Mouse (Mus musculus) midbrain, embryonic 11.5 days (tissue): Measurements from ENCODE around the gene Kcnj10. TPM values are rescaled to one million over a fixed set of nuclear protein-coding genes. Genes with fewer than 3 reads are reported as not detected.

Source experiments
- ATAC-seq: fragments of 200-750 bp; cut with Nextera tagmentation; 2 replicates; pipeline ENCODE4 v1.8.0; 2017; ENCODE audit warnings: moderate TSS enrichment, moderate library complexity; ENCODE audit not compliant: low FRiP score
- DNase-seq: peaks from one replicate; pipeline ENCODE4 v3.0.0; 2015; ENCODE audit warnings: low spot score; ENCODE audit errors: missing footprints
- H3K27ac ChIP-seq: fragments of 300-500 bp; sonication (generic); 2 replicates; pipeline ENCODE4 v1.5.1; 2014; ENCODE audit warnings: low read depth, low read length
- H3K27me3 ChIP-seq: fragments of 300-500 bp; sonication (generic); 2 replicates; pipeline ENCODE4 v1.6.1; 2014; ENCODE audit warnings: mild to moderate bottlenecking, low read length, moderate library complexity, mixed read lengths; ENCODE audit not compliant: control insufficient read depth, insufficient read depth
- H3K36me3 ChIP-seq: fragments of 300-500 bp; sonication (generic); 2 replicates; pipeline ENCODE4 v1.6.1; 2014; ENCODE audit warnings: mild to moderate bottlenecking, low read length, moderate library complexity, mixed read lengths; ENCODE audit not compliant: control insufficient read depth, insufficient read depth
- H3K4me1 ChIP-seq: fragments of 300-500 bp; sonication (generic); 2 replicates; pipeline ENCODE4 v1.6.1; 2014; ENCODE audit warnings: low read length; ENCODE audit not compliant: control insufficient read depth, insufficient read depth
- H3K4me2 ChIP-seq: fragments of 300-500 bp; sonication (generic); 2 replicates; pipeline ENCODE4 v1.6.1; 2014; ENCODE audit warnings: mild to moderate bottlenecking, moderate library complexity
- H3K4me3 ChIP-seq: fragments of 300-500 bp; sonication (generic); 2 replicates; pipeline ENCODE4 v1.5.1; 2014; ENCODE audit warnings: low read depth, low read length
- H3K9ac ChIP-seq: fragments of 300-500 bp; sonication (generic); 2 replicates; pipeline ENCODE4 v1.6.1; 2014; ENCODE audit warnings: low read length
- H3K9me3 ChIP-seq: fragments of 300-500 bp; sonication (generic); 2 replicates; pipeline ENCODE4 v1.6.1; 2016; ENCODE audit warnings: low read length; ENCODE audit not compliant: control insufficient read depth
- WGBS: fragments of 180-500 bp; shearing (Covaris S2); extraction: QIAGEN DNeasy Blood & Tissue Kit; methylation state at CpG from one replicate; pipeline ENCODE4 v1.1.7; 2014; 5-methylcytosine and 5-hydroxymethylcytosine counted together
- polyA plus RNA-seq: library from polyadenylated mRNA; unstranded; fragments of >200 nt; fragmentation: Nextera tagmentation; extraction: Ambion mirVana; gene quantifications from 2 replicates; pipeline ENCODE4 v1.2.1, GENCODE M21; 2014

Gene Kcnj10
- polyA plus RNA-seq, 1 experiment from 2014 or later = 0.75 TPM

- ATAC-seq (peak; percentile 60; the same call in 1 of the 2 replicates), DNase-seq (peak; percentile 92)
- 31% methylated on average over 23 of the region's 23 CpGs for WGBS
- Histone ChIP-seq H3K9ac (no peak overlapping the region), H3K9me3 (no peaks in the 10 kb centered on the region), H3K27ac (no peak overlapping the region), H3K27me3 (no peaks in the 10 kb centered on the region), H3K4me1 (no peaks in the 10 kb centered on the region), H3K4me3 (no peak overlapping the region), H3K36me3 (no peaks in the 10 kb centered on the region), H3K4me2 (no peak overlapping the region)
These were observed 27.9 kb downstream of the Kcnj10 start for GRCm38 (mm10) chr1:172368768-172369418.

- Histone ChIP-seq H3K36me3 (peaks cover under 1% of the 10 kb centered on the region; the same call in 1 of the 2 replicates), H3K27me3 (no peaks in the 10 kb centered on the region), H3K4me3 (peak within 1 kb of the TSS; percentile 97), H3K4me2 (peak within 1 kb of the TSS; percentile 100), H3K9me3 (no peaks in the 10 kb centered on the region), H3K4me1 (peaks cover 17% of the 10 kb centered on the region), H3K27ac (peak within 1 kb of the TSS; percentile 36), H3K9ac (peak within 1 kb of the TSS; percentile 83)
- ATAC-seq = peak; percentile 99
- WGBS = under 1% methylated on average over 39 of the region's 39 CpGs
- peak; percentile 99 for DNase-seq
These were observed 35.2 kb downstream of the Kcnj10 start, which contains the start of gene Pigm for GRCm38 (mm10) chr1:172376198-172376667. Pigm (plus strand) TSS chr1:172376546.

- Histone ChIP-seq H3K27me3 (no peaks in the 10 kb centered on the region), H3K9me3 (no peaks in the 10 kb centered on the region), H3K9ac (peak overlapping the region; percentile 83), H3K27ac (peak overlapping the region; percentile 16; the same call in 1 of the 2 replicates), H3K4me2 (peak overlapping the region; percentile 100), H3K4me1 (peaks cover 17% of the 10 kb centered on the region), H3K4me3 (peak overlapping the region; percentile 97), H3K36me3 (peaks cover 3% of the 10 kb centered on the region; the same call in 1 of the 2 replicates)
- WGBS = 3% methylated on average over 62 of the region's 62 CpGs
- ATAC-seq (no peak; the same call in none of the 2 replicates), DNase-seq (no peak)
These were observed 35.9 kb downstream of the Kcnj10 start for GRCm38 (mm10) chr1:172376758-172377458.

GRCm38 (mm10) chr1:172380066-172380465 lies 39.1 kb downstream of the Kcnj10 start:
- Histone ChIP-seq H3K4me1 (peaks cover 17% of the 10 kb centered on the region), H3K9ac (no peak overlapping the region), H3K9me3 (no peaks in the 10 kb centered on the region), H3K4me2 (no peak overlapping the region), H3K27ac (no peak overlapping the region), H3K4me3 (no peak overlapping the region), H3K27me3 (no peaks in the 10 kb centered on the region), H3K36me3 (peaks cover 3% of the 10 kb centered on the region; the same call in 1 of the 2 replicates)
- ATAC-seq = no peak
- WGBS = 88% methylated on average over 10 of the region's 10 CpGs
- DNase-seq = no peak

- Histone ChIP-seq H3K4me3 (no peak overlapping the region), H3K27ac (no peak overlapping the region), H3K9me3 (no peaks in the 10 kb centered on the region), H3K4me2 (no peak overlapping the region), H3K9ac (no peak overlapping the region), H3K4me1 (peaks cover 14% of the 10 kb centered on the region), H3K27me3 (no peaks in the 10 kb centered on the region), H3K36me3 (peaks cover 3% of the 10 kb centered on the region; the same call in 1 of the 2 replicates)
- ATAC-seq = no peak
- DNase-seq = no peak
- WGBS = 97% methylated on average over 1 of the region's 1 CpGs
These were observed 41.1 kb downstream of the Kcnj10 start for GRCm38 (mm10) chr1:172382090-172382489.

GRCm38 (mm10) chr1:172387246-172387645 lies 46.2 kb downstream of the Kcnj10 start:
- Histone ChIP-seq H3K4me3 (no peak overlapping the region), H3K4me2 (no peak overlapping the region), H3K36me3 (no peaks in the 10 kb centered on the region), H3K9ac (no peak overlapping the region), H3K4me1 (no peaks in the 10 kb centered on the region), H3K27me3 (no peaks in the 10 kb centered on the region), H3K27ac (no peak overlapping the region), H3K9me3 (no peaks in the 10 kb centered on the region)
- peak; percentile 27; the same call in 1 of the 2 replicates for ATAC-seq
- WGBS = 77% methylated on average over 5 of the region's 5 CpGs
- no peak for DNase-seq

GRCm38 (mm10) chr1:172390769-172391168 lies 49.8 kb downstream of the Kcnj10 start:
- WGBS = 69% methylated on average over 1 of the region's 1 CpGs
- DNase-seq = no peak

GRCm38 (mm10) chr1:172391807-172392581 lies 51.0 kb downstream of the Kcnj10 start:
- H3K36me3 ChIP-seq = no peaks in the 10 kb centered on the region
- no peak overlapping the region for H3K9ac ChIP-seq
- ATAC-seq (0 out of 2 replicates have a peak, but pooled peaks have one; percentile 31), DNase-seq (peak; percentile 87)
- H3K27ac ChIP-seq = no peak overlapping the region
- H3K27me3 ChIP-seq = no peaks in the 10 kb centered on the region
- no peaks in the 10 kb centered on the region; the same call in 1 of the 2 replicates for H3K4me1 ChIP-seq
- no peak overlapping the region for H3K4me2 ChIP-seq
- no peaks in the 10 kb centered on the region for H3K9me3 ChIP-seq
- no peak overlapping the region for H3K4me3 ChIP-seq
- WGBS = 29% methylated on average over 20 of the region's 20 CpGs

More at GRCm38 (mm10) chr1:172390769-172391168, 49.8 kb downstream of the Kcnj10 start:
- Histone ChIP-seq H3K9me3 (no peaks in the 10 kb centered on the region), H3K27me3 (no peaks in the 10 kb centered on the region), H3K27ac (no peak overlapping the region), H3K4me2 (no peak overlapping the region), H3K4me3 (no peak overlapping the region), H3K9ac (no peak overlapping the region), H3K36me3 (no peaks in the 10 kb centered on the region), H3K4me1 (no peaks in the 10 kb centered on the region; the same call in 1 of the 2 replicates)
- ATAC-seq = no peak
